Mouse (Mus musculus): ENCODE measurements around the gene Slc7a6os. TPM values are rescaled to one million over a fixed set of nuclear protein-coding genes. Genes with fewer than 3 reads are reported as not detected.

The Slc7a6os gene
- 32.3 and 32.9 TPM in 2 replicates for polyA plus RNA-seq (2014; fragmentation: Nextera tagmentation; extraction: Ambion mirVana)

DNA sequence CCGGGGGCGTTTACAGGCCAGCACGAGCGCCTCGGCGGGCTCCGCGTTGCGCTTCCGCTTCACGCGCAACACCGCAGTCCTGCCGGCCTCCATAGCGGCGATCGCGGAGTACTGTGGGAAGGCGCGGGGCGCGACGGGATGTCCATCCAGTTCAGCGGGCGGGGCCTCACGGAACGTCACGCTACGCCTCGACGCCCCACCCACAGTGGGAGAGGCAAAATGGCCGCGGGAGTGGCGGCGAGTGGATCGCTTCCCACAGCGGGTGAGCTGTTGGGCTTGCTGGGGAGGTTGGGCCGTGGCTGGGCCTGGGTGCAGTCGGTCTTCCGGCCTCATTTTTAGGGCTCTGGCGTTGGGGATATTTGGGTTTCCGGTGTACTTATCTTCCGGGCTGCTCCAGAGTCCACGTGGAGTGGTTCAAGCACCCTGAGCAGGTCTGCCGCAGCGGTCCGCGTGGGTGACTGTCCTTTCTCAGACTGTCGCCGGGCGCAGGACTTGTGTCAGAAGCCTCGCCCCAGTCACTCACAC is at the start of gene Slc7a6os, which contains the start of gene Prmt7:
Slc7a6os (minus strand) TSS at position 115 of the 525 bp plus-strand sequence.
Prmt7 (plus strand) TSS at position 116 of the 525 bp plus-strand sequence.
- Histone ChIP-seq H3K27me3 (ENCODE audit: control insufficient read depth, insufficient read depth, low read length) (no peaks in the 10 kb centered on the region), H3K36me3 (ENCODE audit: control insufficient read depth, insufficient read depth, low read length) (peaks cover 39% of the 10 kb centered on the region), H3K9me3 (ENCODE audit: control insufficient read depth, low read length) (no peaks in the 10 kb centered on the region), H3K27ac (replicated peaks; ENCODE audit: low read depth, low read length) (peak within 1 kb of the TSS; percentile 93), H3K9ac (replicated peaks; ENCODE audit: low read length) (peak within 1 kb of the TSS; percentile 86), H3K4me2 (ENCODE audit: low read length) (peak within 1 kb of the TSS; percentile 87), H3K4me1 (ENCODE audit: control insufficient read depth, insufficient read depth, low read length) (peaks cover 17% of the 10 kb centered on the region), H3K4me3 (replicated peaks; ENCODE audit: low read depth, low read length) (peak within 1 kb of the TSS; percentile 88)
- DNase-seq (peak; percentile 99), ATAC-seq (ENCODE audit: low FRiP score, low TSS enrichment) (peak; percentile 98)
- 0% methylated on average over 52 of the region's 52 CpGs for WGBS

DNA sequence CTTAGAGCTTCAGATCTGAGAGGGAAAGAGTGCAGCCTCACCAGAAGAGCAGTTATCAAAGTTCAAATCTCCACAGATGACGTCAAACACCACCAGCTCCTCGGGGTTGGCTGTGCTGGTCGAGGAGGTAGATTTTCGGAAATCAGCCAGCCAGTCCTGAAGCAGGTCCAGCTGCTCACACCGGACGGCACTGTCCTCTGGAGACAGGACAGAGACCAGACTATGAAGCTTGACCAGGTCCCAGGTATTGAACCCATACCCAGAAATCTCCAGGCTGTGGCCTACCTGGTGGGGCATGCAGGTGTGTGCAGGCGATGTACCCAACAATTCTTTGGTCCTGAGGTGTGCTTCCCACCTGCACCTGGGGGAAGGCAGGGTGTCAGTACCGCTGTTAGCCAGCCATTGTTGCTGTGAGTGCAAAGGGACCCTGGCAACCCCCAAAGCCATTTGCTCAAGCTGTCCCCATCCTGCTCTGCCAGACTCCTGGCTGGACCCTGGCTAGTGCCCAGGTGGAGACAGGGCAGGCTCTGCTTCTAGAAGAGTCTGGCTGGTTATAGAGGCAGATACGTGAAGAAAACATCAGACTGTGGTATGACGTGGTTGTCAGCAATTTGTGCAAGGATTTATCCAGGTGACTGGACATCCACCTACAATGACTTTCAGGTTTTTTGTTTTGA is 49.0 kb upstream of the Slc7a6os start:
- Histone ChIP-seq H3K4me2 (ENCODE audit: low read length) (no peak overlapping the region), H3K9ac (replicated peaks; ENCODE audit: low read length) (no peak overlapping the region), H3K36me3 (ENCODE audit: control insufficient read depth, insufficient read depth, low read length) (peaks cover 65% of the 10 kb centered on the region), H3K4me3 (replicated peaks; ENCODE audit: low read depth, low read length) (no peak overlapping the region), H3K27ac (replicated peaks; ENCODE audit: low read depth, low read length) (no peak overlapping the region), H3K4me1 (ENCODE audit: control insufficient read depth, insufficient read depth, low read length) (no peaks in the 10 kb centered on the region), H3K27me3 (ENCODE audit: control insufficient read depth, insufficient read depth, low read length) (no peaks in the 10 kb centered on the region), H3K9me3 (ENCODE audit: control insufficient read depth, low read length) (no peaks in the 10 kb centered on the region)
- WGBS, result 94% methylated on average over 10 of the region's 10 CpGs
- DNase-seq, result no peak
- no peak for ATAC-seq (ENCODE audit: low FRiP score, low TSS enrichment)

DNA sequence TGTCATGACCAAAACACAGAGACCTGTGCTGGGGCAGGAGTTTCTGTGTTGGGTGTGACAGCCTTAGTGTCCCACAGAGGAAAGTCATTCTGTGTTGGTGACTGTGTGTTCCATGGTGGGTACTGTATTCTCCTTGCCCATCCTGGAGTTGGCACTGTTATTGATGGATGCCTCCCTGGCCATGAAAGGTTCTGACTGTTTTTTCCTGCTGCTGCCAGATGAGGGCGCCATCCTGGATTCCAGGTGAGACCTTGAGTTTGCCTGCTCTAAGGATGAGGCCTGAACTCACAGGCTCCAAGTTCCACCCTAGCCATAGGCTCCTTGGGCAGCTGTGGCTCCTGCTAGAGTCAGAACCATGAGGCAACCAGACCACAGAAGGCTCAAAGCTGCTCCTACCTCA is 47.4 kb upstream of the Slc7a6os start:
- no peaks in the 10 kb centered on the region for H3K9me3 ChIP-seq (ENCODE audit: control insufficient read depth, low read length)
- H3K27ac ChIP-seq (replicated peaks; ENCODE audit: low read depth, low read length), result no peak overlapping the region
- H3K4me2 ChIP-seq (ENCODE audit: low read length), result no peak overlapping the region
- H3K4me3 ChIP-seq (replicated peaks; ENCODE audit: low read depth, low read length), result no peak overlapping the region
- ATAC-seq (ENCODE audit: low FRiP score, low TSS enrichment), result no peak
- H3K36me3 ChIP-seq (ENCODE audit: control insufficient read depth, insufficient read depth, low read length), result peaks cover 65% of the 10 kb centered on the region
- no peak for DNase-seq
- no peaks in the 10 kb centered on the region for H3K27me3 ChIP-seq (ENCODE audit: control insufficient read depth, insufficient read depth, low read length)
- H3K4me1 ChIP-seq (ENCODE audit: control insufficient read depth, insufficient read depth, low read length), result no peaks in the 10 kb centered on the region
- no peak overlapping the region for H3K9ac ChIP-seq (replicated peaks; ENCODE audit: low read length)
- WGBS, result 26% methylated on average over 1 of the region's 1 CpGs

DNA sequence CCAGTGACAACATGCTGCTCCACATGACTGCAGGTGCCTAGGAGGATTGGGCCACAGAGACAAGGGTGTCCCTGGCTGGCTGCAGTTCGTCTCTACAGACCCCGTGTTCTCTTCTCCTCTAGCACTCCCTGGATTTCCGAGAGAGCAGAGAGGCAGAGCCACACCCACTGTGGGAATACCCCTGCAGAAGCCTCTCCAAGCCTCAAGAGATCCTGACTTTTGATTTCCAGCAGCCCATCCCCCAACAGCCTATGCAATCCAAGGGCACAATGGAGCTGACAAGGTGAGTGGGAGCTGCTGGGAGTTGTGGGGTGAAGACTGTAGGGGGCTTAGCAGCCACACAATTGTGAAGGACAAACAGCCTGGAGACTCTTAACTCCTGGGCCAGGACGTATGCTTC is 39.5 kb upstream of the Slc7a6os start:
- DNase-seq (no peak), ATAC-seq (ENCODE audit: low FRiP score, low TSS enrichment) (no peak)
- no peak overlapping the region for H3K4me2 ChIP-seq (ENCODE audit: low read length)
- H3K9me3 ChIP-seq (ENCODE audit: control insufficient read depth, low read length), result no peaks in the 10 kb centered on the region
- no peaks in the 10 kb centered on the region for H3K27me3 ChIP-seq (ENCODE audit: control insufficient read depth, insufficient read depth, low read length)
- no peak overlapping the region for H3K4me3 ChIP-seq (replicated peaks; ENCODE audit: low read depth, low read length)
- 0 out of 2 replicates have a peak, but pooled peaks cover 6% of the 10 kb centered on the region for H3K4me1 ChIP-seq (ENCODE audit: control insufficient read depth, insufficient read depth, low read length)
- peaks cover 84% of the 10 kb centered on the region for H3K36me3 ChIP-seq (ENCODE audit: control insufficient read depth, insufficient read depth, low read length)
- 67% methylated on average over 4 of the region's 4 CpGs for WGBS
- no peak overlapping the region for H3K9ac ChIP-seq (replicated peaks; ENCODE audit: low read length)
- H3K27ac ChIP-seq (replicated peaks; ENCODE audit: low read depth, low read length), result peak overlapping the region; percentile 52; the same call in 1 of the 2 replicates

DNA sequence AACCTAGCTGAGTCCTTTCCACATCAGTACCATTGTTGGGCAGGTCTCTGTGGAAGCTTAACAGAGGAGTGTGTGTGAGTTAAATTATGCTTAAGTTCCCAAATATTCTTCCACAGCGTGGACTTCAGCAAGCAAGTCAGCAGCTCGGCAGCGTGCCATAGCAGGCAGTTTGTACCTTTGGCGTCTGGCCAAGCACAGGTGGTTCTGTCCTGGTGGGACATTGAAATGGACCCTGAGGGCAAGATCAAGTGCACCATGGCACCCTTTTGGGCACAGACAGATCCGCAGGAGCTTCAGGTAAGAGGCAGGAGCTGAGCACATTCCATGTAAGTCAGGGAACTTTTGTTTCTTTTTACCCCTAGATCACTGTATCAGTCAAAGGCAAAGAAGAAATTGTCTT is 26.4 kb upstream of the Slc7a6os start:
- 92% methylated on average over 5 of the region's 5 CpGs for WGBS
- H3K9ac ChIP-seq (replicated peaks; ENCODE audit: low read length), result no peak overlapping the region
- no peak overlapping the region for H3K4me2 ChIP-seq (ENCODE audit: low read length)
- H3K36me3 ChIP-seq (ENCODE audit: control insufficient read depth, insufficient read depth, low read length), result peaks cover 60% of the 10 kb centered on the region
- H3K27ac ChIP-seq (replicated peaks; ENCODE audit: low read depth, low read length), result no peak overlapping the region
- H3K4me3 ChIP-seq (replicated peaks; ENCODE audit: low read depth, low read length), result no peak overlapping the region
- no peaks in the 10 kb centered on the region for H3K27me3 ChIP-seq (ENCODE audit: control insufficient read depth, insufficient read depth, low read length)
- no peak for DNase-seq
- H3K4me1 ChIP-seq (ENCODE audit: control insufficient read depth, insufficient read depth, low read length), result no peaks in the 10 kb centered on the region
- H3K9me3 ChIP-seq (ENCODE audit: control insufficient read depth, low read length), result no peaks in the 10 kb centered on the region
- no peak for ATAC-seq (ENCODE audit: low FRiP score, low TSS enrichment)

DNA sequence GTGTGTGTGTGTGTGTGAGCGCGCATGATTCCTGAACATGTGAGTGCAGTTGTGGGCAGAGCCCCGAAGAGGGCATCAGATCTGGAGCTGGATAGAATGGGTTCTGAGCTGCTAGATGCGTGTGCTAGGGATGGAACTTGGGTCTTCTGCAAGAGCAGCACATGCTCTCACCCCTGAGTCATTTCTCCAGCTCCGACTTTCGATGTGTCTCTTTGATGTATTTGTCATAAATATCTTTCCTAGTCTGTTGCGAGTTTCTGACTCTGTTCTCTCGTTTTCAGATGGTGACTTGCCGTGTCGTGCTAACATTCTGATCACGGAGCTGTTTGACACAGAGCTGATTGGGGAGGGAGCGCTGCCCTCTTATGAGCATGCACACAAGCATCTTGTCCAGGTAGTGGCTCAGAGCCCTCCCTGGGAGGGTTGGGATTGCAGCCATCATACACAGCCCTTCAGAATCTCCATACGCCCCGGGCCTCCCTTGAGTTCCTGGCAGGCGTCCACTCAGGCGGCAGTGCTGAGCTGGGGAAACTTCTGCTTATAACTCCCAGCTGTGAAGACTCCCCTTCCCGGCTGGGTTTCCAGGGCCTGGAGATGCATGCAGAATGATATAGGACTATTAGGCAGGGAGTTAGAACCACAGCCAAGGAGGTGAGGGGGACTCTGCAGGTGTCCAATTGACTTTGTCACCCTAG is 24.0 kb upstream of the Slc7a6os start:
- 93% methylated on average over 17 of the region's 17 CpGs for WGBS
- H3K9ac ChIP-seq (replicated peaks; ENCODE audit: low read length), result no peak overlapping the region
- H3K36me3 ChIP-seq (ENCODE audit: control insufficient read depth, insufficient read depth, low read length), result peaks cover 60% of the 10 kb centered on the region
- H3K27me3 ChIP-seq (ENCODE audit: control insufficient read depth, insufficient read depth, low read length), result no peaks in the 10 kb centered on the region
- no peak for DNase-seq
- H3K4me3 ChIP-seq (replicated peaks; ENCODE audit: low read depth, low read length), result no peak overlapping the region
- H3K4me1 ChIP-seq (ENCODE audit: control insufficient read depth, insufficient read depth, low read length), result no peaks in the 10 kb centered on the region
- no peaks in the 10 kb centered on the region for H3K9me3 ChIP-seq (ENCODE audit: control insufficient read depth, low read length)
- ATAC-seq (ENCODE audit: low FRiP score, low TSS enrichment), result no peak
- H3K4me2 ChIP-seq (ENCODE audit: low read length), result no peak overlapping the region
- H3K27ac ChIP-seq (replicated peaks; ENCODE audit: low read depth, low read length), result no peak overlapping the region

DNA sequence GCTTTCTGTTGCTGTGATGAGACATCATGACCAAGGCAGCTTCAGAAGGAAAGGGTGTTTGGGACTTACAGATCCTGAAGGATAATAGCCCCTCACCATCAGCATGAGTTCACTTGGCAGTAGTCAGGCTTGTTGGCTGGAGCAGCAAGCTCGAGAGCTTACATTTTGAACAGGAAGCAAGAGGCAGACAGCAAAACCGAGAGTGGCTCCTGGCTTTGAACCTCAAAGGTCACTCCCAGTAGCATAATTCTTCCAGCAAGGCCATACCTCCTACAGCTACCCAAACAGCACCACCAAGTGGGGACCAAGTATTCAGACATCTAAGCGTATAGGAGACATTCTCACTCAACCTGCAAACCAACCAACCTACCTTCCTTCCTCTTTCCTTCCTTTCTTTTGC is 22.0 kb upstream of the Slc7a6os start:
- Histone ChIP-seq H3K9me3 (ENCODE audit: control insufficient read depth, low read length) (no peaks in the 10 kb centered on the region), H3K27me3 (ENCODE audit: control insufficient read depth, insufficient read depth, low read length) (no peaks in the 10 kb centered on the region), H3K4me2 (ENCODE audit: low read length) (no peak overlapping the region), H3K9ac (replicated peaks; ENCODE audit: low read length) (no peak overlapping the region), H3K4me3 (replicated peaks; ENCODE audit: low read depth, low read length) (no peak overlapping the region), H3K27ac (replicated peaks; ENCODE audit: low read depth, low read length) (no peak overlapping the region), H3K36me3 (ENCODE audit: control insufficient read depth, insufficient read depth, low read length) (peaks cover 61% of the 10 kb centered on the region), H3K4me1 (ENCODE audit: control insufficient read depth, insufficient read depth, low read length) (no peaks in the 10 kb centered on the region)
- 87% methylated on average over 3 of the region's 3 CpGs for WGBS
- ATAC-seq (ENCODE audit: low FRiP score, low TSS enrichment) (no peak), DNase-seq (no peak)

DNA sequence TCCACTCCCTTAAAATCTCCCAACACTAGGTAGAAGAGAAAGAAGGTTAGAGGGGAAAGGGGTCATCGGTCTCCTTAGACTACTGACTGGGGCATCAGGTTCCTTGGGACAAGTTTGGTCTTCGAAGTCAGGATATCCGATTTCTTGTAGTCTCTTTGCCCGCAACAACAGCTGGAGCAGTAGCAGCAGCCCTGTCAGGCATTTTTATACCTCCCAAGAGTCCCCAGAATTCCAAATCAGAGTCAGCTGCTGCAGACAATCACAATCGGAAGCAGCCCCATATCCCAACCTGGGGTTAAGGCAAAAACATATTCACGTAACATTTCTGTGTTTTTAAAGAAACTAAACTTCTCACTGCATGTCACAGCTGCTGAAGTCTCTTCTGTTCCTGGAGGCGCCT is 20.8 kb upstream of the Slc7a6os start:
- H3K27me3 ChIP-seq (ENCODE audit: control insufficient read depth, insufficient read depth, low read length), result no peaks in the 10 kb centered on the region
- no peak overlapping the region for H3K27ac ChIP-seq (replicated peaks; ENCODE audit: low read depth, low read length)
- ATAC-seq (ENCODE audit: low FRiP score, low TSS enrichment) (no peak), DNase-seq (no peak)
- H3K4me3 ChIP-seq (replicated peaks; ENCODE audit: low read depth, low read length), result no peak overlapping the region
- H3K4me2 ChIP-seq (ENCODE audit: low read length), result no peak overlapping the region
- no peak overlapping the region for H3K9ac ChIP-seq (replicated peaks; ENCODE audit: low read length)
- H3K36me3 ChIP-seq (ENCODE audit: control insufficient read depth, insufficient read depth, low read length), result peaks cover 57% of the 10 kb centered on the region
- 98% methylated on average over 7 of the region's 7 CpGs for WGBS
- H3K9me3 ChIP-seq (ENCODE audit: control insufficient read depth, low read length), result no peaks in the 10 kb centered on the region
- no peaks in the 10 kb centered on the region for H3K4me1 ChIP-seq (ENCODE audit: control insufficient read depth, insufficient read depth, low read length)
